Comparison of ENCODE assay signal across 17 mouse cellular contexts in the genomic region with DNA sequence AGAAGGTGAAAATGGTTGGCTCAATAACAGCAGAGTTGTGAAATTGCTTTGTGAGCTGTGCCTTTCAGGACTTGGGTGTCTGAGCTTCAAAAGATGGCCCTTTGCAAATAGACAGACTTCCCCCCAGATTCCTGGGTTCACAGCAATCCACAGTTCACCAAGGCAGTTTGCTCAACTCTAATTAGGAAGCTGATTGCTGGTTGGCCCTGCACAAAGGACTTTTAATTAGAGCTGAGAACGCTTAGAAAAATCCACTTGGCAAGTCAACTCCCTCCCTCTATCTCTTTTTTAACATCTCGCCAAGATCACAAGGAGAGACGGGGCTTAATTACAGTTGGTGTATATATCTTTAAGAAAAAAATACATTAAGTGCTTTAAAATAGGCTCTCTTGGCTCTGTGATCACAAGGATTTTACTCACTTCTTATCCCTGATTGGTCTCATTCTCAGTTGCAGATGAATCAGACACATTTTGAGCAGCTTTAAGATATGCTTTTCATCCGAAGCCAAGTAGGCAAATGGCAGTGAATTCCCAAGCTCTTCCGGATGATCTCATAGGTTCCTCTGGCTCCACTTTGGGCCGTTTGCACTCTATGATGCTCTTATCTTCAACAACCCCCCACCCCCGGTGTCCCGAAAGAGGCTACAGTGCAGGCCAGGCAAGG. TPM values are rescaled to one million over a fixed set of nuclear protein-coding genes. Genes with fewer than 3 reads are reported as not detected.
DNase-seq lines count a peak whose midpoint lies in the region; ATAC-seq and TF ChIP-seq lines count a peak whose summit lies in the region.
"Had no signal": no experiment of that assay in that cellular context is flagged by ENCODE, and none has a peak within 500 bp of the region (broad histone marks: within the 10 kb centered on the region; RNA-seq: fewer than 3 reads in every experiment).

No protein-coding gene starts in this region.

- H3K9ac ChIP-seq in kidney, postnatal 0 days (ENCODE audit: low read depth, low read length) = no peak overlapping the region
- H3K9ac ChIP-seq in midbrain, embryonic 12.5 days (replicated peaks) = no peak overlapping the region
- no peak overlapping the region for H3K9ac ChIP-seq in midbrain, embryonic 11.5 days (ENCODE audit: low read length)
- H3K9ac ChIP-seq in forebrain, embryonic 13.5 days = no peak overlapping the region
- H3K9ac ChIP-seq in intestine, embryonic 15.5 days = no peak overlapping the region
- H3K9ac ChIP-seq: embryonic facial prominence, embryonic 12.5 days; limb, embryonic 13.5 days had no signal

- DNase-seq in kidney, postnatal 0 days (ENCODE audit: low spot score) = peak; percentile 21
- no peak for DNase-seq in kidney, postnatal 14 days
- no peak for DNase-seq in midbrain, embryonic 11.5 days (ENCODE audit: low spot score, missing footprints)
- no peak for DNase-seq in cerebellum, postnatal 25 days
- no peak for DNase-seq in B cell, adult 2 months
- DNase-seq: adrenal gland, adult 2 months; cerebellum, postnatal 14 days; gastrocnemius, postnatal 36 days; kidney, adult 8-10 months; right cerebral cortex, postnatal 25 days had no signal

- H3K4me1 ChIP-seq in kidney, postnatal 0 days (replicated peaks; ENCODE audit: insufficient read depth, low read length) = 0 out of 2 replicates have a peak, but pooled peaks cover 3% of the 10 kb centered on the region
- peaks cover 15% of the 10 kb centered on the region; the same call in 1 of the 2 replicates for H3K4me1 ChIP-seq in midbrain, embryonic 12.5 days
- H3K4me1 ChIP-seq in midbrain, embryonic 11.5 days (ENCODE audit: control insufficient read depth, insufficient read depth, low read length) = 0 out of 2 replicates have a peak, but pooled peaks cover 2% of the 10 kb centered on the region
- peaks cover 25% of the 10 kb centered on the region for H3K4me1 ChIP-seq in forebrain, embryonic 13.5 days
- H3K4me1 ChIP-seq in intestine, embryonic 15.5 days (replicated peaks) = no peaks in the 10 kb centered on the region

- no peak for TF ChIP-seq CTCF in kidney, postnatal 0 days (IDR thresholded peaks at IDR 0.05; ENCODE audit: low read depth)

- H3K9me3 ChIP-seq in kidney, postnatal 0 days (replicated peaks; ENCODE audit: low read length) = no peaks in the 10 kb centered on the region
- no peaks in the 10 kb centered on the region for H3K9me3 ChIP-seq in midbrain, embryonic 12.5 days
- H3K9me3 ChIP-seq in midbrain, embryonic 11.5 days (ENCODE audit: control insufficient read depth, low read length) = no peaks in the 10 kb centered on the region
- H3K9me3 ChIP-seq in forebrain, embryonic 13.5 days (replicated peaks) = no peaks in the 10 kb centered on the region
- no peaks in the 10 kb centered on the region for H3K9me3 ChIP-seq in intestine, embryonic 15.5 days
- H3K9me3 ChIP-seq: embryonic facial prominence, embryonic 12.5 days; heart, embryonic 10.5 days; limb, embryonic 13.5 days; midbrain, embryonic 10.5 days had no signal

- ATAC-seq in kidney, postnatal 0 days (replicated peaks; ENCODE audit: low FRiP score, low read depth) = no peak
- peak; percentile 41; the same call in 1 of the 2 replicates for ATAC-seq in midbrain, embryonic 12.5 days (ENCODE audit: low FRiP score, low read depth)
- ATAC-seq in midbrain, embryonic 11.5 days (ENCODE audit: low FRiP score) = no peak
- ATAC-seq in forebrain, embryonic 13.5 days = peak; percentile 80
- no peak for ATAC-seq in intestine, embryonic 15.5 days

- no peaks in the 10 kb centered on the region for H3K36me3 ChIP-seq in kidney, postnatal 0 days (ENCODE audit: insufficient read depth, low read length)
- no peaks in the 10 kb centered on the region for H3K36me3 ChIP-seq in midbrain, embryonic 12.5 days
- H3K36me3 ChIP-seq in midbrain, embryonic 11.5 days (ENCODE audit: control insufficient read depth, insufficient read depth, low read length) = no peaks in the 10 kb centered on the region
- H3K36me3 ChIP-seq in forebrain, embryonic 13.5 days (ENCODE audit: poor library complexity, severe bottlenecking) = no peaks in the 10 kb centered on the region
- H3K36me3 ChIP-seq in intestine, embryonic 15.5 days = no peaks in the 10 kb centered on the region
- H3K36me3 ChIP-seq: embryonic facial prominence, embryonic 12.5 days; heart, embryonic 10.5 days; limb, embryonic 13.5 days; midbrain, embryonic 10.5 days had no signal

- WGBS in kidney, postnatal 0 days = 60% methylated on average over 8 of the region's 8 CpGs
- WGBS in midbrain, embryonic 12.5 days = 62% methylated on average over 8 of the region's 8 CpGs
- WGBS in midbrain, embryonic 11.5 days = 72% methylated on average over 8 of the region's 8 CpGs
- WGBS in forebrain, embryonic 13.5 days = 22% methylated on average over 8 of the region's 8 CpGs
- 69% methylated on average over 8 of the region's 8 CpGs for WGBS in intestine, embryonic 15.5 days

- no peak overlapping the region for H3K27ac ChIP-seq in kidney, postnatal 0 days
- no peak overlapping the region for H3K27ac ChIP-seq in midbrain, embryonic 12.5 days (replicated peaks)
- no peak overlapping the region for H3K27ac ChIP-seq in midbrain, embryonic 11.5 days (ENCODE audit: low read depth, low read length)
- H3K27ac ChIP-seq in forebrain, embryonic 13.5 days = peak overlapping the region; percentile 71
- H3K27ac ChIP-seq in intestine, embryonic 15.5 days = no peak overlapping the region
- H3K27ac ChIP-seq: embryonic facial prominence, embryonic 12.5 days; heart, embryonic 10.5 days; limb, embryonic 13.5 days; midbrain, embryonic 10.5 days had no signal

- H3K4me3 ChIP-seq in kidney, postnatal 0 days (replicated peaks; ENCODE audit: low read depth, low read length) = no peak overlapping the region
- no peak overlapping the region for H3K4me3 ChIP-seq in midbrain, embryonic 12.5 days
- H3K4me3 ChIP-seq in midbrain, embryonic 11.5 days (ENCODE audit: low read depth, low read length) = no peak overlapping the region
- no peak overlapping the region for H3K4me3 ChIP-seq in forebrain, embryonic 13.5 days
- H3K4me3 ChIP-seq in intestine, embryonic 15.5 days (replicated peaks) = no peak overlapping the region
- H3K4me3 ChIP-seq: embryonic facial prominence, embryonic 12.5 days; heart, embryonic 10.5 days; limb, embryonic 13.5 days; midbrain, embryonic 10.5 days had no signal

- H3K27me3 ChIP-seq in kidney, postnatal 0 days (ENCODE audit: insufficient read depth, low read length) = no peaks in the 10 kb centered on the region
- H3K27me3 ChIP-seq in midbrain, embryonic 12.5 days = no peaks in the 10 kb centered on the region
- H3K27me3 ChIP-seq in midbrain, embryonic 11.5 days (ENCODE audit: control insufficient read depth, insufficient read depth, low read length) = no peaks in the 10 kb centered on the region
- peaks cover 3% of the 10 kb centered on the region; the same call in 1 of the 2 replicates for H3K27me3 ChIP-seq in forebrain, embryonic 13.5 days
- H3K27me3 ChIP-seq in intestine, embryonic 15.5 days (replicated peaks) = no peaks in the 10 kb centered on the region
- H3K27me3 ChIP-seq: embryonic facial prominence, embryonic 12.5 days; limb, embryonic 13.5 days had no signal

- H3K4me2 ChIP-seq in kidney, postnatal 0 days (ENCODE audit: low read length) = no peak overlapping the region
- H3K4me2 ChIP-seq in midbrain, embryonic 12.5 days (replicated peaks) = no peak overlapping the region
- H3K4me2 ChIP-seq in midbrain, embryonic 11.5 days = no peak overlapping the region
- peak overlapping the region; percentile 12; the same call in 1 of the 2 replicates for H3K4me2 ChIP-seq in forebrain, embryonic 13.5 days
- no peak overlapping the region for H3K4me2 ChIP-seq in intestine, embryonic 15.5 days (replicated peaks)
- H3K4me2 ChIP-seq: embryonic facial prominence, embryonic 12.5 days; limb, embryonic 13.5 days had no signal

RNA-seq across cellular contexts. Expression of a gene that starts 49.7 kb away (rescaled TPM):
- 5.9 and 6.7 TPM in 2 replicates for polyA plus RNA-seq in kidney, postnatal 0 days (2015; fragmentation: Nextera tagmentation; extraction: Ambion mirVana)
- polyA plus RNA-seq in midbrain, embryonic 12.5 days (2016; fragmentation: Nextera tagmentation; extraction: Ambion mirVana) = 17.8 and 18.8 TPM in 2 replicates
- polyA plus RNA-seq in midbrain, embryonic 11.5 days (2014; fragmentation: Nextera tagmentation; extraction: Ambion mirVana) = 11.2 and 13.2 TPM in 2 replicates
- 26.2 and 31.6 TPM in 2 replicates for polyA plus RNA-seq in forebrain, embryonic 13.5 days (2015; fragmentation: Nextera tagmentation; extraction: Ambion mirVana)
- 4.4 and 4.7 TPM in 2 replicates for polyA plus RNA-seq in intestine, embryonic 15.5 days (2015; fragmentation: Nextera tagmentation; extraction: Ambion mirVana)

Comparison
In these comparisons a context has a peak if more than half of its experiments do, and no peak if none do; other contexts are left out.
1. ATAC-seq: peak in midbrain, embryonic 12.5 days (single experiment) and forebrain, embryonic 13.5 days (single experiment); none in kidney, postnatal 0 days (single experiment), midbrain, embryonic 11.5 days (single experiment) and intestine, embryonic 15.5 days (single experiment).